Mouse (Mus musculus) kidney, adult 2 months (tissue): ENCODE measurements at regions not wholly inside any gene's neighbourhood (a gene's known extent, or its start where the extent isn't known, plus 50 kb on each side); places are given as distances from the start of the nearest gene placed in this dataset.

Experiments used
- CTCF ChIP-seq: fragments of 200-500 bp; conservative IDR thresholded peaks from 2 replicates; pipeline ENCODE4 v1.5.1; 2011; ENCODE audit warnings: low read depth, mild to moderate bottlenecking, control low read depth, low read length, moderate library complexity, mixed read lengths; ENCODE audit not compliant: insufficient read depth, insufficient read length
- POLR2A ChIP-seq: fragments of 200-500 bp; IDR thresholded peaks from one replicate; pipeline ENCODE4 v1.6.1; 2011; ENCODE audit warnings: low read depth, low read length, control low read depth

DNA sequence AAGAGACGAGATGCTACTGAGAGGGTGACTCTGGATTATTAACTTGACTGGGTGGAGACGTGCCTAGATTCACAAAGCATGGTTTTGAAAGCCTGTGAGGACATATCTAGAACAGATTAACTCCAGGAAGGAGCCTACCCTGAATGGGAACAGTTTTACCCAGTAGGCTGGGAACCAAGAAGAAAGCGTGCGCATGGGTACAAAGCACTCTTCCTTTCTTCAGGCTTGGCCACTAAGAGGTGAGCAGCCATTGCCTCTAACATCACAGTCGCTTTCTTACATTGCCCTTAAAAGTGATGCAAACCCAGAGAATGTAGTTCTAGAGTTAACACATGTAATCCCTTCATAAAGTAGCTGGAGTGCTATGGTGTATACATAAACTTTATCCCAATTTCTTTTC is 414.0 kb downstream of the Efna5 start:
- no peak for TF ChIP-seq CTCF
- TF ChIP-seq POLR2A, result no peak
